Mouse (Mus musculus): ENCODE results near the gene Rasal3. TPM values are rescaled to one million over a fixed set of nuclear protein-coding genes. Genes with fewer than 3 reads are reported as not detected.
A peak's percentile ranks its signal among the peaks of the same experiment; 100 is the strongest.

Rasal3 gene
- polyA plus RNA-seq, 1 experiment from 2014 or later: 1.0 TPM

GRCm38 (mm10) chr17:32389101-32389659, 14.2 kb downstream of the Rasal3 start, which contains the start of gene Wiz:
Gene Wiz (minus strand): TSS chr17:32389439.
- peak; percentile 86 for ATAC-seq (ENCODE audit: insufficient read depth)
- peak within 1 kb of the TSS; percentile 98 for H3K4me2 ChIP-seq
- peak within 1 kb of the TSS; percentile 78 for H3K4me3 ChIP-seq (ENCODE audit: low read depth, low read length)
- peak within 1 kb of the TSS; percentile 77 for H3K9ac ChIP-seq
- peaks cover 4% of the 10 kb centered on the region for H3K4me1 ChIP-seq (ENCODE audit: insufficient read depth)
- DNase-seq: peak; percentile 96
- peaks cover 36% of the 10 kb centered on the region for H3K27me3 ChIP-seq (ENCODE audit: insufficient read depth, low read length)
- H3K36me3 ChIP-seq (ENCODE audit: insufficient read depth): peaks cover 8% of the 10 kb centered on the region
- WGBS: 2% methylated on average over 29 of the region's 44 CpGs
- TF ChIP-seq CTCF (IDR thresholded peaks at IDR 0.05; ENCODE audit: low read depth): no peak
- H3K27ac ChIP-seq (ENCODE audit: low read depth): peak within 1 kb of the TSS; percentile 72
- H3K9me3 ChIP-seq (ENCODE audit: low read depth, low read length): no peaks in the 10 kb centered on the region

GRCm38 (mm10) chr17:32388370-32389100, 14.8 kb downstream of the Rasal3 start:
- ATAC-seq (ENCODE audit: insufficient read depth) (peak; percentile 71), DNase-seq (peak; percentile 36)
- peaks cover 4% of the 10 kb centered on the region for H3K4me1 ChIP-seq (ENCODE audit: insufficient read depth)
- H3K4me2 ChIP-seq: peak overlapping the region; percentile 98
- peaks cover 8% of the 10 kb centered on the region for H3K36me3 ChIP-seq (ENCODE audit: insufficient read depth)
- no peak for TF ChIP-seq CTCF (IDR thresholded peaks at IDR 0.05; ENCODE audit: low read depth)
- peak overlapping the region; percentile 72 for H3K27ac ChIP-seq (ENCODE audit: low read depth)
- 2% methylated on average over 22 of the region's 39 CpGs for WGBS
- no peaks in the 10 kb centered on the region for H3K9me3 ChIP-seq (ENCODE audit: low read depth, low read length)
- peaks cover 30% of the 10 kb centered on the region for H3K27me3 ChIP-seq (ENCODE audit: insufficient read depth, low read length)
- peak overlapping the region; percentile 78 for H3K4me3 ChIP-seq (ENCODE audit: low read depth, low read length)
- peak overlapping the region; percentile 77 for H3K9ac ChIP-seq

DNA sequence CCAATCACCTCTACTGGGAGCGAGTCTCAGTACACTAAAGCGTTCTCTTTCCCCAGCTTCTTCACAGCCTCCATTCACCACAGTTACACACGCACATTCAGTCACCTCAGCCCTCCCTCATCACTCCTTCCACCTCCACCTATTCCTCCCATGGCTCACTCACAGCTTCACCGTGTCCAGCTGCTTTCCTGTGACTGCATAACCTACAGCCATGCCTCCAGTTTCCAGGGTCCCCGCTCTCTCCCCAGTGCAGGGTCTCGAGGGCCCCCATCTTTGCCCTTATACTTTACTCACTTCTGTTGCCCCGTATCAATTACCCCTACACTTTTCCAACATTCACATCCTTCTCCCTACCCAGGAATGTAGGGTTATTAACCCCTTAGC, 15.4 kb downstream of the Rasal3 start:
- peaks cover 8% of the 10 kb centered on the region for H3K36me3 ChIP-seq (ENCODE audit: insufficient read depth)
- H3K9ac ChIP-seq: peak overlapping the region; percentile 77; the same call in 1 of the 2 replicates
- DNase-seq (no peak), ATAC-seq (ENCODE audit: insufficient read depth) (no peak)
- no peak for TF ChIP-seq CTCF (IDR thresholded peaks at IDR 0.05; ENCODE audit: low read depth)
- peak overlapping the region; percentile 78 for H3K4me3 ChIP-seq (ENCODE audit: low read depth, low read length)
- H3K4me2 ChIP-seq: peak overlapping the region; percentile 98
- 23% methylated on average over 7 of the region's 7 CpGs for WGBS
- no peak overlapping the region for H3K27ac ChIP-seq (ENCODE audit: low read depth)
- H3K4me1 ChIP-seq (ENCODE audit: insufficient read depth): peaks cover 4% of the 10 kb centered on the region
- no peaks in the 10 kb centered on the region for H3K9me3 ChIP-seq (ENCODE audit: low read depth, low read length)
- peaks cover 25% of the 10 kb centered on the region for H3K27me3 ChIP-seq (ENCODE audit: insufficient read depth, low read length)

GRCm38 (mm10) chr17:32386659-32387432, 16.5 kb downstream of the Rasal3 start:
- TF ChIP-seq CTCF (IDR thresholded peaks at IDR 0.05; ENCODE audit: low read depth): peak; percentile 62
- Histone ChIP-seq H3K4me1 (ENCODE audit: insufficient read depth) (peaks cover 4% of the 10 kb centered on the region), H3K27me3 (ENCODE audit: insufficient read depth, low read length) (peaks cover 13% of the 10 kb centered on the region), H3K9ac (no peak overlapping the region), H3K4me2 (no peak overlapping the region), H3K9me3 (ENCODE audit: low read depth, low read length) (no peaks in the 10 kb centered on the region), H3K4me3 (ENCODE audit: low read depth, low read length) (no peak overlapping the region), H3K36me3 (ENCODE audit: insufficient read depth) (peaks cover 8% of the 10 kb centered on the region), H3K27ac (ENCODE audit: low read depth) (no peak overlapping the region)
- DNase-seq: peak; percentile 54
- WGBS: 62% methylated on average over 9 of the region's 9 CpGs
- no peak for ATAC-seq (ENCODE audit: insufficient read depth)

- H3K4me3 ChIP-seq (ENCODE audit: low read depth, low read length): no peak overlapping the region
- 86% methylated on average over 5 of the region's 5 CpGs for WGBS
- DNase-seq (no peak), ATAC-seq (ENCODE audit: insufficient read depth) (no peak)
- no peak overlapping the region for H3K9ac ChIP-seq
- H3K27me3 ChIP-seq (ENCODE audit: insufficient read depth, low read length): no peaks in the 10 kb centered on the region
- no peak overlapping the region for H3K4me2 ChIP-seq
- no peak overlapping the region for H3K27ac ChIP-seq (ENCODE audit: low read depth)
- H3K4me1 ChIP-seq (ENCODE audit: insufficient read depth): peaks cover 4% of the 10 kb centered on the region
- peaks cover 9% of the 10 kb centered on the region for H3K36me3 ChIP-seq (ENCODE audit: insufficient read depth)
- TF ChIP-seq CTCF (IDR thresholded peaks at IDR 0.05; ENCODE audit: low read depth): no peak
- no peaks in the 10 kb centered on the region for H3K9me3 ChIP-seq (ENCODE audit: low read depth, low read length)
Measured at GRCm38 (mm10) chr17:32383661-32384060, 19.7 kb downstream of the Rasal3 start.

- 91% methylated on average over 7 of the region's 7 CpGs for WGBS
- peaks cover 19% of the 10 kb centered on the region for H3K36me3 ChIP-seq (ENCODE audit: insufficient read depth)
Measured at GRCm38 (mm10) chr17:32382576-32382975, 20.8 kb downstream of the Rasal3 start.

DNA sequence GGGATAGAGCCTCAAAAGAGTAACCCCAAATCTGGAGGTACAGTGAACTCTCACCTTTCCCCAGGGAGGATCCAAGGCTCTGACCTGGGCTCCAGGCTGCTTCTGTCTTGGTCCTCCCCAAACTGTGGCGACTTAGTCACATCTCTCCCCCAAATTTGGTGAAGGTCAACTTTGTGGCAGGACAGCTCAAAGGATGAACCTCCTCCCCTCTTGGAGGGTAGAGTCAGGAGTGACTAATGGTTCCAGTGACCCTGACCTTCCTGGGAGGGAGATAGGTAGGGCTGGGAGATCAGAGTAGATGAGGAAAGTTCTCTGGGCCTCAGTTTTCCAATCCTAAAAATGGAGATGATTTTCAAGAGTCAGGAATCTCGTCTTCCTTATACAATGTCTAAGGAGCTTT, 24.6 kb downstream of the Rasal3 start:
- no peak overlapping the region for H3K27ac ChIP-seq (ENCODE audit: low read depth)
- WGBS: 81% methylated on average over 2 of the region's 2 CpGs
- DNase-seq (no peak), ATAC-seq (ENCODE audit: insufficient read depth) (no peak)
- H3K4me2 ChIP-seq: no peak overlapping the region
- TF ChIP-seq CTCF (IDR thresholded peaks at IDR 0.05; ENCODE audit: low read depth): no peak
- peaks cover 22% of the 10 kb centered on the region; the same call in 1 of the 2 replicates for H3K36me3 ChIP-seq (ENCODE audit: insufficient read depth)
- no peaks in the 10 kb centered on the region for H3K27me3 ChIP-seq (ENCODE audit: insufficient read depth, low read length)
- H3K4me3 ChIP-seq (ENCODE audit: low read depth, low read length): no peak overlapping the region
- no peaks in the 10 kb centered on the region for H3K9me3 ChIP-seq (ENCODE audit: low read depth, low read length)
- no peaks in the 10 kb centered on the region for H3K4me1 ChIP-seq (ENCODE audit: insufficient read depth)
- H3K9ac ChIP-seq: no peak overlapping the region

More at GRCm38 (mm10) chr17:32382576-32382975, 20.8 kb downstream of the Rasal3 start:
- DNase-seq (no peak), ATAC-seq (ENCODE audit: insufficient read depth) (no peak)
- Histone ChIP-seq H3K27me3 (ENCODE audit: insufficient read depth, low read length) (no peaks in the 10 kb centered on the region), H3K4me2 (no peak overlapping the region), H3K4me3 (ENCODE audit: low read depth, low read length) (no peak overlapping the region), H3K27ac (ENCODE audit: low read depth) (no peak overlapping the region), H3K4me1 (ENCODE audit: insufficient read depth) (no peaks in the 10 kb centered on the region), H3K9ac (no peak overlapping the region), H3K9me3 (ENCODE audit: low read depth, low read length) (no peaks in the 10 kb centered on the region)
- TF ChIP-seq CTCF (IDR thresholded peaks at IDR 0.05; ENCODE audit: low read depth): no peak

Measured in lung, embryonic 14.5 days (tissue).